Mouse (Mus musculus) testis, adult 2 months (tissue): ENCODE data around the gene Zfyve27. TPM values are rescaled to one million over a fixed set of nuclear protein-coding genes. Genes with fewer than 3 reads are reported as not detected.

Experiments used
- H3K27ac ChIP-seq: fragments of 200-500 bp; 2 replicates; pipeline ENCODE4 v1.5.1; 2012; ENCODE audit warnings: low read depth, low read length; ENCODE audit not compliant: control insufficient read depth, insufficient read depth
- H3K27me3 ChIP-seq: fragments of 200-500 bp; 2 replicates; pipeline ENCODE4 v1.6.1; 2012; ENCODE audit warnings: mild to moderate bottlenecking, low read length, moderate library complexity; ENCODE audit not compliant: control insufficient read depth, insufficient read depth
- H3K36me3 ChIP-seq: fragments of 200-500 bp; 2 replicates; pipeline ENCODE4 v1.6.1; 2012; ENCODE audit warnings: mild to moderate bottlenecking, low read length; ENCODE audit not compliant: control insufficient read depth, insufficient read depth
- H3K4me1 ChIP-seq: fragments of 200-500 bp; 2 replicates; pipeline ENCODE4 v1.6.1; 2012; ENCODE audit warnings: low read length; ENCODE audit not compliant: control insufficient read depth, insufficient read depth
- H3K4me3 ChIP-seq: fragments of 200-500 bp; 2 replicates; pipeline ENCODE4 v1.5.1; 2012; ENCODE audit warnings: low read depth, mild to moderate bottlenecking, low read length, moderate library complexity, mixed read lengths; ENCODE audit not compliant: control insufficient read depth
- CTCF ChIP-seq: fragments of 200-500 bp; IDR thresholded peaks from 2 replicates; pipeline ENCODE4 v1.5.1; 2012; ENCODE audit warnings: low read depth, mild to moderate bottlenecking, inconsistent platforms, low read length, moderate library complexity; ENCODE audit not compliant: control insufficient read depth, insufficient read depth, insufficient replicate concordance
- POLR2A ChIP-seq: fragments of 200-500 bp; IDR thresholded peaks from 2 replicates; pipeline ENCODE4 v1.6.1; 2012; ENCODE audit warnings: low read depth, mild to moderate bottlenecking, inconsistent platforms, low read length, moderate library complexity; ENCODE audit not compliant: control insufficient read depth
- polyA plus RNA-seq: library from polyadenylated mRNA; depleted of rRNA; stranded (reverse); fragments of >200 nt; gene quantifications from 2 replicates; pipeline ENCODE4 v1.2.3, GENCODE M21; 2012

Zfyve27 gene
- polyA plus RNA-seq, 1 experiment: 60.3 TPM

- Histone ChIP-seq H3K4me1 (no peaks in the 10 kb centered on the region), H3K4me3 (no peak overlapping the region), H3K27me3 (no peaks in the 10 kb centered on the region), H3K36me3 (no peaks in the 10 kb centered on the region), H3K27ac (no peak overlapping the region)
- TF ChIP-seq POLR2A (no peak), CTCF (no peak)
Measured at GRCm38 (mm10) chr19:42135070-42135469, 28.7 kb upstream of the Zfyve27 start.

GRCm38 (mm10) chr19:42136126-42136525 is 27.6 kb upstream of the Zfyve27 start:
- no peak for TF ChIP-seq CTCF
- TF ChIP-seq POLR2A: no peak
- Histone ChIP-seq H3K27me3 (no peaks in the 10 kb centered on the region), H3K36me3 (no peaks in the 10 kb centered on the region), H3K4me1 (no peaks in the 10 kb centered on the region), H3K4me3 (no peak overlapping the region), H3K27ac (no peak overlapping the region)

- TF ChIP-seq POLR2A (no peak), CTCF (no peak)
- Histone ChIP-seq H3K4me1 (no peaks in the 10 kb centered on the region), H3K36me3 (no peaks in the 10 kb centered on the region), H3K27me3 (no peaks in the 10 kb centered on the region), H3K4me3 (no peak overlapping the region), H3K27ac (no peak overlapping the region)
Measured at GRCm38 (mm10) chr19:42137167-42137672, 26.5 kb upstream of the Zfyve27 start.

GRCm38 (mm10) chr19:42138517-42139285 is 25.1 kb upstream of the Zfyve27 start:
- Histone ChIP-seq H3K27me3 (no peaks in the 10 kb centered on the region), H3K4me3 (no peak overlapping the region), H3K36me3 (no peaks in the 10 kb centered on the region), H3K27ac (no peak overlapping the region), H3K4me1 (no peaks in the 10 kb centered on the region)
- TF ChIP-seq POLR2A (no peak), CTCF (no peak)

- H3K36me3 ChIP-seq: no peaks in the 10 kb centered on the region
- H3K4me3 ChIP-seq: no peak overlapping the region
- H3K27me3 ChIP-seq: no peaks in the 10 kb centered on the region
- H3K27ac ChIP-seq: no peak overlapping the region
- peaks cover 3% of the 10 kb centered on the region; the same call in 1 of the 2 replicates for H3K4me1 ChIP-seq
- no peak for TF ChIP-seq CTCF
- TF ChIP-seq POLR2A: no peak
Measured at GRCm38 (mm10) chr19:42139724-42140517, 23.8 kb upstream of the Zfyve27 start.

- Histone ChIP-seq H3K27me3 (no peaks in the 10 kb centered on the region), H3K27ac (no peak overlapping the region), H3K36me3 (no peaks in the 10 kb centered on the region), H3K4me3 (peak overlapping the region; percentile 46), H3K4me1 (peaks cover 6% of the 10 kb centered on the region)
- TF ChIP-seq CTCF (no peak), POLR2A (no peak)
Measured at GRCm38 (mm10) chr19:42141998-42142397, 21.8 kb upstream of the Zfyve27 start.

GRCm38 (mm10) chr19:42142757-42143156 is 21.0 kb upstream of the Zfyve27 start:
- no peak overlapping the region for H3K27ac ChIP-seq
- peaks cover 12% of the 10 kb centered on the region for H3K4me1 ChIP-seq
- H3K36me3 ChIP-seq: no peaks in the 10 kb centered on the region
- TF ChIP-seq POLR2A (no peak), CTCF (no peak)
- no peaks in the 10 kb centered on the region for H3K27me3 ChIP-seq
- peak overlapping the region; percentile 22; the same call in 1 of the 2 replicates for H3K4me3 ChIP-seq
